Mouse (Mus musculus) intestine, embryonic 14.5 days (tissue): ENCODE data around the gene Gucy1b2. TPM values are rescaled to one million over a fixed set of nuclear protein-coding genes. Genes with fewer than 3 reads are reported as not detected.

Source experiments
- ATAC-seq: fragments of 200-750 bp; cut with Nextera tagmentation; replicated peaks from 2 replicates; pipeline ENCODE4 v1.8.0; 2017; ENCODE audit warnings: low read depth, moderate number of reproducible peaks, moderate TSS enrichment, moderate library complexity; ENCODE audit not compliant: low FRiP score, low TSS enrichment
- DNase-seq: peaks from one replicate; pipeline ENCODE4 v3.0.0-alpha.2; 2018; ENCODE audit warnings: low spot score
- H3K27ac ChIP-seq: fragments of 300-500 bp; sonication (generic); 2 replicates; pipeline ENCODE4 v1.5.1; 2014; ENCODE audit warnings: low read depth, mild to moderate bottlenecking, control low read depth
- H3K27me3 ChIP-seq: fragments of 300-500 bp; sonication (generic); replicated peaks from 2 replicates; pipeline ENCODE4 v1.6.1; 2014; ENCODE audit warnings: low read length, control low read depth; ENCODE audit not compliant: control insufficient read depth, insufficient read depth
- H3K36me3 ChIP-seq: fragments of 300-500 bp; sonication (generic); 2 replicates; pipeline ENCODE4 v1.6.1; 2014; ENCODE audit warnings: low read length, control low read depth; ENCODE audit not compliant: control insufficient read depth, insufficient read depth
- H3K4me1 ChIP-seq: fragments of 300-500 bp; sonication (generic); replicated peaks from 2 replicates; pipeline ENCODE4 v1.6.1; 2014; ENCODE audit warnings: low read length, control low read depth, mixed read lengths; ENCODE audit not compliant: control insufficient read depth, insufficient read depth
- H3K4me2 ChIP-seq: fragments of 300-500 bp; sonication (generic); 2 replicates; pipeline ENCODE4 v1.6.1; 2014; ENCODE audit warnings: low read length
- H3K4me3 ChIP-seq: fragments of 300-500 bp; sonication (generic); 2 replicates; pipeline ENCODE4 v1.5.1; 2014; ENCODE audit warnings: low read depth, low read length, control low read depth, mixed read lengths
- H3K9ac ChIP-seq: fragments of 300-500 bp; sonication (generic); 2 replicates; pipeline ENCODE4 v1.6.1; 2014; ENCODE audit warnings: mild to moderate bottlenecking, low read length
- H3K9me3 ChIP-seq: fragments of 300-500 bp; sonication (generic); 2 replicates; pipeline ENCODE4 v1.6.1; 2016; ENCODE audit warnings: low read length, control low read depth; ENCODE audit not compliant: control insufficient read depth
- WGBS: fragments of 180-500 bp; shearing (Covaris S2); extraction: QIAGEN DNeasy Blood & Tissue Kit; methylation state at CpG from one replicate; pipeline ENCODE4 v1.1.7; 2014; 5-methylcytosine and 5-hydroxymethylcytosine counted together
- polyA plus RNA-seq: library from polyadenylated mRNA; unstranded; fragments of >200 nt; fragmentation: Nextera tagmentation; extraction: Ambion mirVana; gene quantifications from 2 replicates; pipeline ENCODE4 v1.2.1, GENCODE M21; 2014

Gucy1b2 gene
- polyA plus RNA-seq, 1 experiment from 2014 or later = not detected

- Histone ChIP-seq H3K27ac (no peak overlapping the region), H3K9ac (no peak overlapping the region), H3K4me1 (no peaks in the 10 kb centered on the region), H3K36me3 (peaks cover 15% of the 10 kb centered on the region; the same call in 1 of the 2 replicates), H3K9me3 (no peaks in the 10 kb centered on the region), H3K4me2 (no peak overlapping the region), H3K27me3 (no peaks in the 10 kb centered on the region), H3K4me3 (no peak overlapping the region)
- DNase-seq = no peak
- no peak for ATAC-seq
- 78% methylated on average over 5 of the region's 5 CpGs for WGBS
Measured at GRCm38 (mm10) chr14:62349786-62350185, 106.3 kb downstream of the Gucy1b2 start.

GRCm38 (mm10) chr14:62347103-62347502 is 109.0 kb downstream of the Gucy1b2 start:
- Histone ChIP-seq H3K27me3 (no peaks in the 10 kb centered on the region), H3K4me1 (peaks cover 9% of the 10 kb centered on the region; the same call in 1 of the 2 replicates), H3K36me3 (0 out of 2 replicates have a peak, but pooled peaks cover 10% of the 10 kb centered on the region), H3K4me3 (no peak overlapping the region), H3K27ac (no peak overlapping the region), H3K9ac (no peak overlapping the region), H3K9me3 (no peaks in the 10 kb centered on the region), H3K4me2 (no peak overlapping the region)
- no peak for ATAC-seq
- DNase-seq = no peak
- 72% methylated on average over 7 of the region's 7 CpGs for WGBS

GRCm38 (mm10) chr14:62346570-62346969 is 109.5 kb downstream of the Gucy1b2 start:
- WGBS = 83% methylated on average over 11 of the region's 11 CpGs
- DNase-seq (no peak), ATAC-seq (no peak)
- no peak overlapping the region for H3K4me2 ChIP-seq
- no peaks in the 10 kb centered on the region for H3K27me3 ChIP-seq
- no peak overlapping the region for H3K4me3 ChIP-seq
- no peak overlapping the region for H3K9ac ChIP-seq
- H3K27ac ChIP-seq = no peak overlapping the region
- peaks cover 9% of the 10 kb centered on the region; the same call in 1 of the 2 replicates for H3K4me1 ChIP-seq
- H3K36me3 ChIP-seq = 0 out of 2 replicates have a peak, but pooled peaks cover 10% of the 10 kb centered on the region
- H3K9me3 ChIP-seq = no peaks in the 10 kb centered on the region

Other genes starting within 250 kb of the Gucy1b2 start
- 58.1 and 69.0 TPM in 2 replicates for gene Rnaseh2b, start 163.7 kb downstream of the Gucy1b2 start, polyA plus RNA-seq
- 1.3 and 1.4 TPM in 2 replicates for gene Dleu7, start 163.2 kb downstream of the Gucy1b2 start, polyA plus RNA-seq
- 3.3 and 4.0 TPM in 2 replicates for gene Fam124a, start 99.4 kb upstream of the Gucy1b2 start, polyA plus RNA-seq
- gene Gm4131, start 110.6 kb upstream of the Gucy1b2 start, polyA plus RNA-seq = not detected in 2 replicates
- gene Serpine3, start 207.4 kb upstream of the Gucy1b2 start, polyA plus RNA-seq = 0.17 TPM in 1 of 2 replicates, not detected in the other